Mouse (Mus musculus) thymus, postnatal 10 days (tissue): Measurements from ENCODE around the gene Mei4.
A peak's percentile ranks its signal among the peaks of the same experiment; 100 is the strongest.

ENCODE experiments used
- DNase-seq, 2 experiments: peaks; one replicate each; pipeline ENCODE4 v3.0.0; 2021; ENCODE audit warnings: low spot score in 2 of 2

The Mei4 gene

GRCm38 (mm10) chr9:81863181-81863887 is at the start of gene Mei4:
Mei4 (plus strand) TSS chr9:81863670.
- peak; percentile 91 to 92 for DNase-seq

DNA sequence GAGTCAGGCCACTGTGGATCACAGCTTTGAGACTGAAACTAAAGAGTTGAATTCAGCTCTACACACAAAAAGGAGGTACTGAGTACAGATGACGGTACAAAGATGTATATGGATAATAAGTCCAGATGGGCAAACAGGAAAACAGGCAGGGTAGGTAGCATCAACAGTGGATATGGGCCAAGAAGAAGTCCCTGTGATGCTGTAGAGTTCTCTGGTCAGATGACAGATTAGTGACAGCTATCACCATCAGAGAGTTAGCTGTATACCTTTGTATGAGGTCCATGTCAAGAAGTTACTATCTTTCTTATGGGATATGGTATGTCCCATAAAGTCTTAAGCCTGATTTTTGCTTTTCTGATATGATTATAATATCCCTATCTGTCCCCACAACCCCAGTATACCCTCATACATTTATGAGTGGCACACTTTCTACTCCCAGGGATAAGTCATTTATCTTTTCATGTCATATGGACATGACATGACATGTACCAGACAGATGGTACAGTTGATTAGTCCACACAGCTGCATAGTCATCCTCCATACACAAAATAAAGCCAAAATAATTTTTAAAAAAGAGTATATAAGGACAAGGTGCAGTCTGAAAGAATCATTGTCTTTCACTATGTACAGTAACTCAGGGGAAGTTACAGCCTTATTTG is 43.6 kb upstream of the Mei4 start:
- no peak for DNase-seq

DNA sequence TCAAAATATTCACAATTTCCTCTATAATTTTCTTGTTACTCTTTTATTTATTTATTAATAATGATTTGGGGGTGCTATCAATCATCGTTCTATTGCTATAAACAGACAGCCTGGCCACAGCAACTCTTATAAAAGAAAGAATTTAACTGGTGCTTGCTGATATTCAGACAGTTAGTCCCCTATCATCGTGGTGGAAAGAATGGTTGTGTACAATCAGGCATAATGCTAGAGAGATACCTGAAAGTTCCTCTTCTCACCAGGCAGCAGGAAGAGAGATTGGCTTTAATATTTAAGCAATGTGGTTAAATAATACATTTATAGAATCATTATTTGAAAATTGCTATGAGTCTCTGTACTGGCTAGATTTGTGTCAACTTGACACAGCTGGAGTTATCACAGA is 35.9 kb upstream of the Mei4 start:
- no peak for DNase-seq

DNA sequence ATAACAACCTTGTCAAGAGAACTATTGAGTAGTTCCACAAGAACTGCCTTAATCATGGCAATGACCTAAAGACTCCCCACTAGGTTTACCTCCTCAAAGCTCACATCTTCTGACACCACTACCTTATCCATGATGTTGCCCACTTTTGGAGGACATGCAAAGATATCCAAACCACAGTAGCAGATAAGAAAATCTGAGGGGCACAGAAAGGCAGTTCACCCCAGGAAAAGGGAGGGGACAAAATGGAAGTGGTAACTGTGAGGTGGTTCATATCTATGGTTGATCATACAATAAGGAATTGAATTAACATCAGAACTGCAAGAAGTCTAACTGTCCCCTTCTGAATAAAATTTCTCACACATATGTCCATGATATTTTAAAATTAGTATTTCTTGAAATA is 29.4 kb upstream of the Mei4 start:
- no peak for DNase-seq

- no peak for DNase-seq
Measured at GRCm38 (mm10) chr9:81858861-81859260, 4.6 kb upstream of the Mei4 start.

GRCm38 (mm10) chr9:81863888-81864234 is 391 bp downstream of the Mei4 start:
- DNase-seq = no peak

- no peak for DNase-seq
Measured at GRCm38 (mm10) chr9:81866032-81866431, 2.6 kb downstream of the Mei4 start.

DNA sequence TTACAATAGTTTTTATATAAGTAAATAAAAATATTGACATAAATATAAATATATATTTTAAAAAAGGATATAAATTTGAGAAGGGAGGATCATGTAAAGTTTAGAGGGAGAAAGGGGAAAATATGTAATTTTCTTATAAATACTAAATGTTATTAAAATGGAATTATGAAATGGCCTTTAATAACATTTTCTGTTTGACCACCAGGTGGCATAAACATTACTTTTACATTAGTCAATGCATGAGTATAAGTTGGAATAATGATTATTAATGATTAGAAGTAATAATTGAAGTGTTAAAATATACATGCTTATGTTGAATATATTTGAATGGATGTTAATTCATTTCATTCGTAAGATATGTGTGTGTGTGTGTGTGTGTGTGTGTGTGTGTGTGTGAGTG is 58.0 kb downstream of the Mei4 start:
- DNase-seq = no peak

GRCm38 (mm10) chr9:81924744-81925143 is 61.3 kb downstream of the Mei4 start:
- no peak for DNase-seq

GRCm38 (mm10) chr9:81940533-81940932 is 77.1 kb downstream of the Mei4 start:
- DNase-seq = no peak

- DNase-seq = no peak
Measured at GRCm38 (mm10) chr9:81945624-81946023, 82.2 kb downstream of the Mei4 start.

DNA sequence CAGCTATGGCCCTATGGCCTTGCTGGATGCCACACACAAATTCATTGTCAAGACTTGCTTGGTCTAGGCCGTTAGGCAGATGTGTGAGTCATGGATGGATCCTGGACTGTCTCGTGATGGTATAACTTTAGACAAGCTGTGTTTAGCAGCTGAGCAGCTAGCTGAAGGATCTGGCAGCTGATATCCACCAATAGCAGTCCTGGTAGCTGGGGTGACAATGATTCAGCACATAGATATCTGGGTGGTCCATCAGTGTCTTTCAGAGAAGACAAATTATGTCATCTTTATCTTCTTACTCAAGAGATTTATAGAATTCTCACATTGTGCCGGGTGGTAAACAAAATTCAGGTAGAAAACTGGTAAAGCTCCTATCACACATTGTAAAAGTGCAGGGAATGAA is 93.4 kb downstream of the Mei4 start:
- DNase-seq = no peak

DNA sequence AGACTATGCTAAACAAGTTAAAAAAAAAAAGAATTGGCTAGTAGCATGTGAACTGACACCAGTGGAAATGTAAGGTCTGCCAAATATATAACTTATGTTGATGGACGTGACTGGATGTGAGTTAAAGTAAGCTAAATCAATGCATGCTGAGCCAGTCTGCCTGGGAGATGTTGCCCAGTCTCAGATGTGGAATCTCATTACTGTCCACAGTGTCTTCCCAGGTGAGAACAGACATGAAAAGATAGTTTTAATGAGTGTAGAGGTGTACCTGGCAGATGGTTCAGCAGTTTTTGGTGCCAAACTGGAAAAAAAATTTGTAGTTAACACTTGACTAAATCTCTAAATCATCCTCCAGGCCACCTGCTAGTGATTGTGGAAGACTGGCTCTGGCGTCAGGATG is 94.4 kb downstream of the Mei4 start:
- no peak for DNase-seq

- DNase-seq = no peak
Measured at GRCm38 (mm10) chr9:81966765-81967164, 103.3 kb downstream of the Mei4 start.

- DNase-seq = no peak
Measured at GRCm38 (mm10) chr9:81968935-81969334, 105.5 kb downstream of the Mei4 start.

- no peak for DNase-seq
Measured at GRCm38 (mm10) chr9:81982461-81982860, 119.0 kb downstream of the Mei4 start.

DNA sequence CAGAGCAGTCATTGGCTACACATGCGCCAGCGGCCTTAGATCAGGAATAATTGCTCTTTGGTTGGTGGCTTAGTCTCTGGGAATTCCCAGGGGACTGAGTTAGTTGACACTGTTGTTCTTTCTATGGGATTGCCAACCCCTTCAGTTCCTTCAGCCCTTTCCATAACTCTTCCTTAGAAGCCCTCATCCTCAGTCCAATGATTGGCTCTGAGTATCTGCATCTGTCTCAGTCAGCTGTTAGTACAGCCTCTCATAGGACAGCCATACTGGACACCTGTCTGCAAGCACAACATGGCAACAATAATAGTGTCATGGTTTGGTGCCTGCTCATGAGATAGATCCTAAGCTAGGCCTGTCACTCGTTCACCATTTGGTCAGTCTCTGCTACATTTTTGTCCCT is 149.5 kb downstream of the Mei4 start:
- no peak for DNase-seq

DNA sequence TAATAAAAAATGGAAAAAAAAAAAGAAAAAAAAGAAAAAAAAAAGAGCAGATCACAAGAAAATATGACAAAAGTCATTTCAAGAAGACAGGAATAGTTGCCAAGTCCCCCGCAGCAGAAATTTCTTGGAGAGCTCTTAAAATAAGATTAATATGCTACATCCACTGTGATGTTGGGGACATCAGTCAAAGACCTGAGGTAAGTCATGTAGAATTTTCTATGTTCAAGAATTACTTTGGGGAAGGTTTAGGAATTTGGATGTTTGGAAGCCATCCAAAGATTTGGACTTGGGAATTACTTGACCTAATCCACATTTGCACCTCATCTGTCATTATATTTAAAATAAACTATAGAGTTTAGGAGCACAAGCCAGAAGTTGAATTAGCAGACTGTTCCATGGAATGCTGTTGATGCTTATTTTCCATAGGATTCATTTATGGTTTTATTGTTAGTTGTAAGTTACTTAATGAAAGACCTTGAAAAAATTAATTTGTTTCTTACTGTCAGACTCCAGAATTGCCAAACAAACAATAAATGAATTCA is 179.1 kb downstream of the Mei4 start:
- no peak for DNase-seq

DNA sequence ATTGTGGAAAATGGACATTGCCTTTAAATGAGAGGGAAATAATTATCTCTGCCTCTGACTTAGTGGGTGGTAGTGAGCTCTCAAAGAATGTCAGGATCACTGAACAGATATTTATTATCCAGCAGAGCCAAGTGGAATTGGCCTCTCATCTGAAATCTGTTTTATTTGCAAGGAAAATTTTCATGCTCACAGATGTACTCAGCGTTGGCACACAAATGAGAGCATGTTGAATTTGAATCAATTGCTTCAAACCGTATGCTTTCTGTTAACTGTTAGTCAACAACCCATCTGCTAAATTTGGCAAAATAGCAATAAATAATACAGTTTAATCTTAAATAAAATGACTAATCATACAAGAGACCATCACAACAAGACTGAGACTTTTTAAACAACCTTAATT is 181.0 kb downstream of the Mei4 start:
- DNase-seq = no peak

GRCm38 (mm10) chr9:82073832-82074231 is 210.4 kb downstream of the Mei4 start:
- no peak for DNase-seq

DNA sequence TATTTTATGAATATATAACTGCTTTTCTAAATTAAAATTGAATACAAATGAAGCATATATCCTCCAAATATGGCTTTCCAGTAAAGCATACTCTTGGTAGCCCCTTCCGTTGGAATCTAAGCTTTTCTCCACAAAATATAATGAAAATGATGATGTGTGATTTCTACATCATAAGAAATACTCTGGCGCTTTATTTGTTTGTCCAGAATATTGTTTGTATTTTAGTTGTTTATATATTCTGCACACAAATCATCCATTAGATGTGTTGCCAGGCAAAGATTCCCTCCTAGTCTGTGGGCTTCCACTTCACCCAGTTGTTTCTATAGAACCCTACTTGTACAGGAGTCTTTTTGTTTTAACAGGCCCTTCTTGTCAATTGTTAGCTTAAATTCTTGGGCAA is 211.8 kb downstream of the Mei4 start:
- no peak for DNase-seq

DNA sequence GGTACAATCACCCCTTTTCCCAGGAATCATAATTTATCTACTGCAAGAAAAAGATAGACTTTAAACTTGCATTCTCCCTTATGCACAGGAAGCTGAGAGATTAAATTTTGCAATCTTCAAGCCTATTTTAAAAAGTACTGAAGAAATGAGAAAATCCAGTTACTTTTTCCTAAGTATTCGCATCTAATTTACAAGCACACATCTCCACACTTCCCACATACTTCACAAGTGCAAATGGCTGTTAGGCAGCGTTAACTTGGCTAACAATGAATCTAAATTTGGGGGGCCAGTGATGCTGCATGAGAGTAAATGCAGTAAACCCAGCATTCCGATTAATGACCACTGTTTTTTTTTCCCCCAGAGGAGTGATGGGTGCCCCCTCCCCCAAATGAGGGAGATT is 232.9 kb downstream of the Mei4 start:
- no peak for DNase-seq

DNA sequence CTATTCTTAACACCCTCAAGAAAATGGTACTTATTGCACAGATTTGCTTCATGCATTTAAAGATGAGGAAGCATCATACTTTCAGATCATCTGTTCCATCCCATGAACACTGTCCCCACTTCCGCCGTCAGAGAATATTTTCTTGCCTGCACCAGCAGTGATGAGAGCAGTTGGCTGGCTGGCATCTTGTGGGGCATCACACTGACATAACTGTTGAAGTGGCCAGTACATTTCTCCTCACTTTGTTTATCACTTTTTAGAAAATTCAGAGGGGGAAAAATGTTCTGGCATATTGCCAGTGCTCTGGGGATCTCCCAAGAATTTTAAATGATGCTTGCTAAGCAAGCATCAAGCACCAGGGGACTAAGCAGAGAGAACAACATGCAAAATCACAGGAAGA is 251.4 kb downstream of the Mei4 start:
- no peak for DNase-seq

DNA sequence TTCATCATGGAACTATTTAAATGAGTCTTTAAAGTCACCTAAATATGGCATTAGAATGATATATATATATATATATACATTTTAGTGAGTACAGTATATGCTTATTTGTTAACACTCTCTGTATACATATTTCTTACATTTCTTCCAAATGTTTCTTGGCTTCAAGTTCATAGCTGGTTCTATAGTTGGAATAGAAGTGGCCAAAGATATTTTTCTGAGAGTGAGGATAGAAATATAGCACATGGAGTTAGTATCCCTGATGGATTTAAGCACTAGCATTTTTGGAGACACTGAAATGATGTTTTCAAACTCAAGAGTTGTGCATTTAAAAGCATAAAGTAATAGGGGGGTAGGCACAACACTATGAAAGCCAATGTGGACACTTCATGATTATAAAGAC is 272.6 kb downstream of the Mei4 start:
- no peak for DNase-seq
